ENCODE assay signal across 8 mouse cellular contexts in genomic region chr14:34570294-34570693, GRCm38 (mm10). TPM values are rescaled to one million over a fixed set of nuclear protein-coding genes. Genes with fewer than 3 reads are reported as not detected.
DNase-seq lines count a peak whose midpoint lies in the region; ATAC-seq and TF ChIP-seq lines count a peak whose summit lies in the region.

No protein-coding gene starts in this region.

- no peaks in the 10 kb centered on the region for H3K79me2 ChIP-seq in CH12.LX (replicated peaks; ENCODE audit: control insufficient read depth, extremely low read depth, insufficient read depth, poor library complexity, severe bottlenecking)

- peak overlapping the region; percentile 51; the same call in 1 of the 2 replicates for H3K4me2 ChIP-seq in CH12.LX (ENCODE audit: insufficient read depth, low read depth, poor library complexity, severe bottlenecking)
- peak overlapping the region; percentile 67 for H3K4me2 ChIP-seq in embryonic facial prominence, embryonic 14.5 days (ENCODE audit: low read depth, low read length)
- peak overlapping the region; percentile 59 for H3K4me2 ChIP-seq in heart, embryonic 15.5 days
- no peak overlapping the region for H3K4me2 ChIP-seq in liver, embryonic 14.5 days (ENCODE audit: low read depth)
- peak overlapping the region; percentile 56 for H3K4me2 ChIP-seq in neural tube, embryonic 14.5 days (ENCODE audit: low read depth, low read length)

- peak; percentile 77 for DNase-seq in CH12.LX (ENCODE audit: extremely low read depth)
- peak; percentile 85 for DNase-seq in embryonic facial prominence, embryonic 14.5 days (ENCODE audit: low spot score)
- DNase-seq in kidney, postnatal 10 days, result peak; percentile 88
- peak in 2 of 3 experiments; percentile 28 to 37 for DNase-seq in liver, embryonic 14.5 days (ENCODE audit: low read depth in 3 of 3, low spot score in 3 of 3)
- DNase-seq in testis, postnatal 10 days (ENCODE audit: low spot score), result peak; percentile 91

- 2% methylated on average over 6 of the region's 6 CpGs for WGBS in embryonic facial prominence, embryonic 14.5 days
- WGBS in heart, embryonic 15.5 days, result 3% methylated on average over 6 of the region's 6 CpGs
- WGBS in liver, embryonic 14.5 days (ENCODE audit: insufficient replicate concordance), result 1% methylated on average over 6 of the region's 6 CpGs
- 2% methylated on average over 6 of the region's 6 CpGs for WGBS in neural tube, embryonic 14.5 days

- H3K9ac ChIP-seq in CH12.LX (ENCODE audit: insufficient read depth, low read depth), result no peak overlapping the region
- H3K9ac ChIP-seq in embryonic facial prominence, embryonic 14.5 days (ENCODE audit: low read depth, low read length), result no peak overlapping the region
- no peak overlapping the region for H3K9ac ChIP-seq in heart, embryonic 15.5 days
- H3K9ac ChIP-seq in liver, embryonic 14.5 days (replicated peaks), result no peak overlapping the region
- H3K9ac ChIP-seq in neural tube, embryonic 14.5 days (replicated peaks; ENCODE audit: low read depth, low read length), result no peak overlapping the region; the same call in 1 of the 2 replicates

- H3K4me1 ChIP-seq in CH12.LX (ENCODE audit: control insufficient read depth in 1 of 2, insufficient read depth in 2 of 2), result peaks cover 10 to 19% of the 10 kb centered on the region in 2 experiments
- H3K4me1 ChIP-seq in bone marrow macrophage, adult 2 months (ENCODE audit: control insufficient read depth, insufficient read depth, low read length), result no peaks in the 10 kb centered on the region
- H3K4me1 ChIP-seq in embryonic facial prominence, embryonic 14.5 days (ENCODE audit: control insufficient read depth, insufficient read depth, low read length), result peaks cover 24% of the 10 kb centered on the region
- H3K4me1 ChIP-seq in heart, embryonic 15.5 days (replicated peaks), result peaks cover 94% of the 10 kb centered on the region
- no peaks in the 10 kb centered on the region for H3K4me1 ChIP-seq in liver, embryonic 14.5 days (replicated peaks; ENCODE audit: control insufficient read depth in 2 of 2, insufficient read depth in 2 of 2, low read length in 1 of 2)
- no peaks in the 10 kb centered on the region for H3K4me1 ChIP-seq in neural tube, embryonic 14.5 days (ENCODE audit: control insufficient read depth, insufficient read depth, low read length)

- no peaks in the 10 kb centered on the region for H3K9me3 ChIP-seq in CH12.LX (replicated peaks; ENCODE audit: low read length)
- no peaks in the 10 kb centered on the region for H3K9me3 ChIP-seq in embryonic facial prominence, embryonic 14.5 days (ENCODE audit: control insufficient read depth, low read length)
- no peaks in the 10 kb centered on the region for H3K9me3 ChIP-seq in heart, embryonic 15.5 days (replicated peaks)
- no peaks in the 10 kb centered on the region for H3K9me3 ChIP-seq in liver, embryonic 14.5 days (ENCODE audit: control insufficient read depth, low read length)
- no peaks in the 10 kb centered on the region for H3K9me3 ChIP-seq in neural tube, embryonic 14.5 days (ENCODE audit: control insufficient read depth, low read length)

- no peak overlapping the region for H3K4me3 ChIP-seq in CH12.LX (replicated peaks in 1 of 3; ENCODE audit: low read depth in 2 of 3, low read length in 2 of 3, poor library complexity in 1 of 3)
- no peak overlapping the region for H3K4me3 ChIP-seq in bone marrow macrophage, adult 2 months (ENCODE audit: insufficient read depth, low read length)
- 0 out of 2 replicates have a peak overlapping the region, but pooled peaks have one; percentile 26 for H3K4me3 ChIP-seq in embryonic facial prominence, embryonic 14.5 days (ENCODE audit: low read depth, low read length)
- H3K4me3 ChIP-seq in heart, embryonic 15.5 days, result no peak overlapping the region
- H3K4me3 ChIP-seq in liver, embryonic 14.5 days (ENCODE audit: insufficient read depth in 1 of 2, low read depth in 2 of 2, low read length in 2 of 2), result no peak overlapping the region
- H3K4me3 ChIP-seq in neural tube, embryonic 14.5 days (ENCODE audit: low read depth, low read length), result peak overlapping the region; percentile 22

- H3K36me3 ChIP-seq in CH12.LX (replicated peaks in 1 of 2; ENCODE audit: control insufficient read depth in 1 of 2, insufficient read depth in 1 of 2, low read length in 1 of 2), result no peaks in the 10 kb centered on the region
- no peaks in the 10 kb centered on the region for H3K36me3 ChIP-seq in embryonic facial prominence, embryonic 14.5 days (ENCODE audit: control insufficient read depth, insufficient read depth, low read length)
- peaks cover 8% of the 10 kb centered on the region; the same call in 1 of the 2 replicates for H3K36me3 ChIP-seq in heart, embryonic 15.5 days
- no peaks in the 10 kb centered on the region for H3K36me3 ChIP-seq in liver, embryonic 14.5 days (replicated peaks; ENCODE audit: control insufficient read depth, insufficient read depth, low read depth)
- no peaks in the 10 kb centered on the region for H3K36me3 ChIP-seq in neural tube, embryonic 14.5 days (ENCODE audit: control insufficient read depth, insufficient read depth, low read length)

- ATAC-seq in embryonic facial prominence, embryonic 14.5 days (ENCODE audit: low read depth), result peak; percentile 78
- ATAC-seq in heart, embryonic 15.5 days (replicated peaks; ENCODE audit: insufficient number of reproducible peaks, insufficient read depth, low FRiP score, low read depth), result no peak; the same call in 1 of the 2 replicates
- ATAC-seq in liver, embryonic 14.5 days (ENCODE audit: insufficient read depth), result no peak
- ATAC-seq in neural tube, embryonic 14.5 days (ENCODE audit: low read depth), result peak; percentile 87

- in situ Hi-C loops in CH12.LX (cut with MboI; ENCODE audit: low pct_ligation_motif_present, low pct_unique_long_range_greater_than_20kb, low sequenced_read_pairs), result loop anchor here (10.0 kb wide), 1 partner anchor 485 kb away; the partner anchor contains the start of gene Anxa8

- dilution Hi-C loops in CH12.LX (cut with MboI; ENCODE audit: extremely low pct_ligation_motif_present, extremely low pct_unique_long_range_greater_than_20kb, low sequenced_read_pairs), result no loop called here

- H3K27me3 ChIP-seq in CH12.LX (replicated peaks), result no peaks in the 10 kb centered on the region
- no peaks in the 10 kb centered on the region for H3K27me3 ChIP-seq in embryonic facial prominence, embryonic 14.5 days (replicated peaks; ENCODE audit: control insufficient read depth, insufficient read depth, low read length)
- H3K27me3 ChIP-seq in heart, embryonic 15.5 days, result no peaks in the 10 kb centered on the region
- no peaks in the 10 kb centered on the region for H3K27me3 ChIP-seq in liver, embryonic 14.5 days (ENCODE audit: control insufficient read depth, insufficient read depth, low read length)
- H3K27me3 ChIP-seq in neural tube, embryonic 14.5 days (ENCODE audit: control insufficient read depth, insufficient read depth, low read length), result no peaks in the 10 kb centered on the region

- peak; percentile 94 for TF ChIP-seq RAD21 in CH12.LX (IDR thresholded peaks at IDR 0.05; ENCODE audit: low read depth, low read length)

- no peak for TF ChIP-seq EP300 in CH12.LX (IDR thresholded peaks at IDR 0.05; ENCODE audit: low read length)
- no peak for TF ChIP-seq EP300 in liver, embryonic 14.5 days (IDR thresholded peaks at IDR 0.05; ENCODE audit: low read depth)

- TF ChIP-seq CTCF in CH12.LX (conservative IDR thresholded peaks at IDR 0.05 in 1 of 2, IDR thresholded peaks at IDR 0.05 in 1 of 2; ENCODE audit: low read depth in 2 of 2, low read length in 2 of 2), result peak; percentile 72 to 94
- peak; percentile 81 for TF ChIP-seq CTCF in bone marrow macrophage, adult 2 months (IDR thresholded peaks at IDR 0.05; ENCODE audit: low read depth, low read length)
- TF ChIP-seq CTCF in liver, embryonic 14.5 days (IDR thresholded peaks at IDR 0.05; ENCODE audit: low read depth), result peak; percentile 84

- H3K27ac ChIP-seq in CH12.LX (ENCODE audit: insufficient read depth, low read depth), result no peak overlapping the region
- H3K27ac ChIP-seq in bone marrow macrophage, adult 2 months (ENCODE audit: insufficient read depth, low read depth, low read length), result no peak overlapping the region
- H3K27ac ChIP-seq in embryonic facial prominence, embryonic 14.5 days (replicated peaks; ENCODE audit: low read depth, low read length), result no peak overlapping the region
- H3K27ac ChIP-seq in heart, embryonic 15.5 days, result peak overlapping the region; percentile 93
- no peak overlapping the region for H3K27ac ChIP-seq in liver, embryonic 14.5 days
- H3K27ac ChIP-seq in neural tube, embryonic 14.5 days (ENCODE audit: low read depth, low read length), result no peak overlapping the region

- TF ChIP-seq POLR2A in CH12.LX (IDR thresholded peaks at IDR 0.05; ENCODE audit: low read depth, low read length), result no peak
- TF ChIP-seq POLR2A in bone marrow macrophage, adult 2 months (IDR thresholded peaks at IDR 0.05; ENCODE audit: borderline replicate concordance, low read depth, low read length), result no peak

RNA-seq across cellular contexts. Expression of gene Ldb3, which starts 18.2 kb away (rescaled TPM):
- total RNA-seq in CH12.LX (2012; rRNA removed) (0.04 and 0.08 TPM in 2 replicates), CH12.LX (2014; rRNA removed) (0.04 TPM in 1 of 2 replicates, not detected in the other)
- not detected in 2 replicates for polyA plus RNA-seq in CH12.LX (2012; ENCODE audit: insufficient read length, low read depth)
- not detected in 2 replicates for polyA plus RNA-seq in bone marrow macrophage, adult 2 months (2012; ENCODE audit: insufficient read depth, insufficient read length, missing spikeins)
- polyA plus RNA-seq in embryonic facial prominence, embryonic 14.5 days (2014; fragmentation: Nextera tagmentation; extraction: Ambion mirVana), result 58.3 and 86.4 TPM in 2 replicates
- 300 and 308 TPM in 2 replicates for polyA plus RNA-seq in heart, embryonic 15.5 days (2015; fragmentation: Nextera tagmentation; extraction: Ambion mirVana)
- polyA plus RNA-seq in liver, embryonic 14.5 days (2012; rRNA removed), result 0.03 and 0.07 TPM in 2 replicates
- polyA plus RNA-seq in liver, embryonic 14.5 days (2014; fragmentation: Nextera tagmentation; extraction: Ambion mirVana), result 0.04 and 0.05 TPM in 2 replicates
- 0.57 and 0.91 TPM in 2 replicates for polyA plus RNA-seq in neural tube, embryonic 14.5 days (2014; fragmentation: Nextera tagmentation; extraction: Ambion mirVana)

RNA-seq across cellular contexts. Expression of gene Opn4, which starts 29.6 kb away (rescaled TPM):
- total RNA-seq in CH12.LX (2012; rRNA removed) (not detected in 2 replicates), CH12.LX (2014; rRNA removed) (not detected in 2 replicates)
- polyA plus RNA-seq in CH12.LX (2012; ENCODE audit: insufficient read length, low read depth), result not detected in 2 replicates
- polyA plus RNA-seq in bone marrow macrophage, adult 2 months (2012; ENCODE audit: insufficient read depth, insufficient read length, missing spikeins), result not detected in 2 replicates
- 0.77 and 1.00 TPM in 2 replicates for polyA plus RNA-seq in embryonic facial prominence, embryonic 14.5 days (2014; fragmentation: Nextera tagmentation; extraction: Ambion mirVana)
- polyA plus RNA-seq in heart, embryonic 15.5 days (2015; fragmentation: Nextera tagmentation; extraction: Ambion mirVana), result 5.0 and 5.6 TPM in 2 replicates
- polyA plus RNA-seq in liver, embryonic 14.5 days (2012; rRNA removed), result not detected in 2 replicates
- not detected in 2 replicates for polyA plus RNA-seq in liver, embryonic 14.5 days (2014; fragmentation: Nextera tagmentation; extraction: Ambion mirVana)
- not detected in 2 replicates for polyA plus RNA-seq in neural tube, embryonic 14.5 days (2014; fragmentation: Nextera tagmentation; extraction: Ambion mirVana)

RNA-seq across cellular contexts. Expression of gene 9230112D13Rik, which starts 47.7 kb away (rescaled TPM):
- 0.80 and 1.6 TPM in 2 replicates for total RNA-seq in CH12.LX (2012; rRNA removed)
- total RNA-seq in CH12.LX (2014; rRNA removed), result 1.7 and 2.6 TPM in 2 replicates
- 1.4 and 1.9 TPM in 2 replicates for polyA plus RNA-seq in CH12.LX (2012; ENCODE audit: insufficient read length, low read depth)
- not detected in 2 replicates for polyA plus RNA-seq in bone marrow macrophage, adult 2 months (2012; ENCODE audit: insufficient read depth, insufficient read length, missing spikeins)
- not detected in 2 replicates for polyA plus RNA-seq in embryonic facial prominence, embryonic 14.5 days (2014; fragmentation: Nextera tagmentation; extraction: Ambion mirVana)
- polyA plus RNA-seq in heart, embryonic 15.5 days (2015; fragmentation: Nextera tagmentation; extraction: Ambion mirVana), result not detected in 2 replicates
- not detected in 2 replicates for polyA plus RNA-seq in liver, embryonic 14.5 days (2012; rRNA removed)
- not detected in 2 replicates for polyA plus RNA-seq in liver, embryonic 14.5 days (2014; fragmentation: Nextera tagmentation; extraction: Ambion mirVana)
- not detected in 2 replicates for polyA plus RNA-seq in neural tube, embryonic 14.5 days (2014; fragmentation: Nextera tagmentation; extraction: Ambion mirVana)

Comparison
In these comparisons a context has a peak if more than half of its experiments do, and no peak if none do; other contexts are left out.
1. DNase-seq: peak in every context shown above with its lines; median percentile 91 in testis, postnatal 10 days; 88 in kidney, postnatal 10 days; 85 in embryonic facial prominence, embryonic 14.5 days; 77 in CH12.LX; 32 in liver, embryonic 14.5 days.
2. H3K4me3 ChIP-seq: peak in embryonic facial prominence, embryonic 14.5 days (single experiment) and neural tube, embryonic 14.5 days (single experiment); none in CH12.LX (0 of 3), bone marrow macrophage, adult 2 months (single experiment), heart, embryonic 15.5 days (single experiment) and liver, embryonic 14.5 days (0 of 2).
3. ATAC-seq: peak in embryonic facial prominence, embryonic 14.5 days (single experiment) and neural tube, embryonic 14.5 days (single experiment); none in heart, embryonic 15.5 days (single experiment) and liver, embryonic 14.5 days (single experiment).
4. RNA of gene Ldb3, which starts 18.2 kb away (polyA plus RNA-seq): 300 to 308 TPM in heart, embryonic 15.5 days and 58.3 to 86.4 TPM in embryonic facial prominence, embryonic 14.5 days; 0.57 to 0.91 TPM in neural tube, embryonic 14.5 days, not detected in bone marrow macrophage, adult 2 months, 0.03 to 0.07 TPM in liver, embryonic 14.5 days and not detected in CH12.LX; every median in the first group is over 10 times any median in the second.
5. Peak in every context shown above with its lines, with median percentiles within 50 percentile points of each other: CTCF ChIP-seq.